Mouse (Mus musculus) CH12.LX (cell line): ENCODE measurements around the gene Pacsin1. TPM values are rescaled to one million over a fixed set of nuclear protein-coding genes. Genes with fewer than 3 reads are reported as not detected.

ENCODE experiments used
- DNase-seq: peaks from one replicate; pipeline ENCODE4 v3.0.0-alpha.2; 2013; ENCODE audit errors: extremely low read depth
- H3K27ac ChIP-seq: 2 replicates; pipeline ENCODE4 v1.5.1; 2012; ENCODE audit warnings: low read depth, mild to moderate bottlenecking, control low read depth, moderate library complexity; ENCODE audit not compliant: insufficient read depth
- H3K27me3 ChIP-seq: replicated peaks from 2 replicates; pipeline ENCODE3; 2012; ENCODE audit warnings: inconsistent platforms
- H3K36me3 ChIP-seq, 2 experiments: replicated peaks in 1 of 2; 2 replicates each; pipeline versions ENCODE3 to v1.6.1; 2012; ENCODE audit warnings: inconsistent platforms in 1 of 2, low read length in 1 of 2, mild to moderate bottlenecking in 1 of 2, mixed read lengths in 1 of 2, moderate library complexity in 1 of 2; ENCODE audit not compliant: control insufficient read depth in 1 of 2, insufficient read depth in 1 of 2
- H3K4me1 ChIP-seq, 2 experiments: 2 replicates each; pipeline ENCODE4 v1.6.1; 2012; ENCODE audit warnings: inconsistent platforms in 1 of 2, moderate library complexity in 1 of 2; ENCODE audit not compliant: insufficient read depth in 2 of 2, control insufficient read depth in 1 of 2
- H3K4me2 ChIP-seq: 2 replicates; pipeline ENCODE4 v1.6.1; 2012; ENCODE audit warnings: low read depth, mild to moderate bottlenecking, control low read depth; ENCODE audit not compliant: poor library complexity, insufficient read depth, severe bottlenecking
- H3K4me3 ChIP-seq, 3 experiments: fragments of 150-350 bp in 1 of 3; sonication (generic) in 1 of 3; replicated peaks in 1 of 3; 2 replicates each; pipeline versions ENCODE3 to v1.5.1; 2011 to 2012; ENCODE audit warnings: low read depth in 2 of 3, low read length in 2 of 3, mild to moderate bottlenecking in 2 of 3, moderate library complexity in 2 of 3, control low read depth in 1 of 3, improper control_type of control experiment in 1 of 3, inconsistent platforms in 1 of 3, mixed read lengths in 1 of 3; ENCODE audit not compliant: poor library complexity in 1 of 3
- H3K79me2 ChIP-seq: replicated peaks from 2 replicates; pipeline ENCODE4 v1.6.1; 2012; ENCODE audit warnings: mild to moderate bottlenecking, moderate library complexity; ENCODE audit not compliant: control insufficient read depth, poor library complexity, insufficient read depth, severe bottlenecking; ENCODE audit errors: extremely low read depth
- H3K9ac ChIP-seq: 2 replicates; pipeline ENCODE4 v1.6.1; 2012; ENCODE audit warnings: low read depth, mild to moderate bottlenecking, control low read depth, moderate library complexity; ENCODE audit not compliant: insufficient read depth
- H3K9me3 ChIP-seq: replicated peaks from 2 replicates; pipeline ENCODE3; 2012; ENCODE audit warnings: low read length, inconsistent platforms, mixed read lengths
- BHLHE40 ChIP-seq: IDR thresholded peaks from 2 replicates; pipeline ENCODE4 v1.6.1; 2011; ENCODE audit warnings: mild to moderate bottlenecking, low read depth, low read length, improper control_type of control experiment
- CHD1 ChIP-seq: IDR thresholded peaks from 2 replicates; pipeline ENCODE4 v1.6.1; 2012; ENCODE audit warnings: low read depth, low read length, improper control_type of control experiment, inconsistent platforms
- CHD2 ChIP-seq: IDR thresholded peaks from 2 replicates; pipeline ENCODE4 v1.6.1; 2011; ENCODE audit warnings: low read length, improper control_type of control experiment
- E2F4 ChIP-seq: IDR thresholded peaks from 2 replicates; pipeline ENCODE4 v1.6.1; 2011; ENCODE audit warnings: low read depth, low read length, improper control_type of control experiment; ENCODE audit not compliant: insufficient replicate concordance
- ELF1 ChIP-seq: IDR thresholded peaks from 2 replicates; pipeline ENCODE4 v1.6.1; 2014; ENCODE audit warnings: low read depth, mild to moderate bottlenecking, inconsistent platforms, low read length, improper control_type of control experiment
- ETS1 ChIP-seq: conservative IDR thresholded peaks from 2 replicates; pipeline ENCODE4 v1.6.1; 2012; ENCODE audit warnings: low read depth, mild to moderate bottlenecking, inconsistent platforms, low read length, improper control_type of control experiment, moderate library complexity
- IRF4 ChIP-seq: IDR thresholded peaks from 2 replicates; pipeline ENCODE4 v1.6.1; 2014; ENCODE audit warnings: low read depth, mild to moderate bottlenecking, inconsistent platforms, low read length, improper control_type of control experiment
- KAT2A ChIP-seq: IDR thresholded peaks from 2 replicates; pipeline ENCODE4 v1.6.1; 2012; ENCODE audit warnings: low read length, improper control_type of control experiment, inconsistent platforms; ENCODE audit not compliant: insufficient replicate concordance
- MAFK ChIP-seq: IDR thresholded peaks from 2 replicates; pipeline ENCODE4 v1.6.1; 2011; ENCODE audit warnings: low read length, improper control_type of control experiment; ENCODE audit not compliant: insufficient replicate concordance
- MAX ChIP-seq: IDR thresholded peaks from 2 replicates; pipeline ENCODE4 v1.6.1; 2011; ENCODE audit warnings: low read length, improper control_type of control experiment
- MAZ ChIP-seq: IDR thresholded peaks from 2 replicates; pipeline ENCODE4 v1.6.1; 2012; ENCODE audit warnings: low read depth, mild to moderate bottlenecking, inconsistent platforms, low read length, improper control_type of control experiment, moderate library complexity
- MEF2A ChIP-seq: IDR thresholded peaks from 2 replicates; pipeline ENCODE4 v1.6.1; 2014; ENCODE audit warnings: low read depth, mild to moderate bottlenecking, inconsistent platforms, low read length, improper control_type of control experiment, borderline replicate concordance
- MXI1 ChIP-seq: IDR thresholded peaks from 2 replicates; pipeline ENCODE4 v1.6.1; 2011; ENCODE audit warnings: mild to moderate bottlenecking, low read depth, low read length, improper control_type of control experiment
- NELFE ChIP-seq: IDR thresholded peaks from 2 replicates; pipeline ENCODE4 v1.6.1; 2011; ENCODE audit warnings: low read depth, low read length, improper control_type of control experiment
- NRF1 ChIP-seq: IDR thresholded peaks from 2 replicates; pipeline ENCODE4 v1.6.1; 2014; ENCODE audit warnings: low read depth, mild to moderate bottlenecking, inconsistent platforms, low read length, improper control_type of control experiment, moderate library complexity
- RAD21 ChIP-seq: IDR thresholded peaks from 2 replicates; pipeline ENCODE4 v1.6.1; 2011; ENCODE audit warnings: low read depth, mild to moderate bottlenecking, low read length, improper control_type of control experiment, moderate library complexity
- RCOR1 ChIP-seq: conservative IDR thresholded peaks from 2 replicates; pipeline ENCODE4 v1.6.1; 2012; ENCODE audit warnings: low read depth, mild to moderate bottlenecking, inconsistent platforms, low read length, improper control_type of control experiment
- SIN3A ChIP-seq: IDR thresholded peaks from 2 replicates; pipeline ENCODE4 v1.6.1; 2012; ENCODE audit warnings: low read length, improper control_type of control experiment, inconsistent platforms
- SMC3 ChIP-seq: IDR thresholded peaks from 2 replicates; pipeline ENCODE4 v1.6.1; 2011; ENCODE audit warnings: low read depth, low read length, improper control_type of control experiment
- UBTF ChIP-seq: IDR thresholded peaks from 2 replicates; pipeline ENCODE4 v1.6.1; 2012; ENCODE audit warnings: low read depth, mild to moderate bottlenecking, inconsistent platforms, low read length, improper control_type of control experiment, moderate library complexity
- USF1 ChIP-seq: IDR thresholded peaks from 2 replicates; pipeline ENCODE4 v1.6.1; 2014; ENCODE audit warnings: low read depth, mild to moderate bottlenecking, inconsistent platforms, low read length, improper control_type of control experiment
- USF2 ChIP-seq: conservative IDR thresholded peaks from 2 replicates; pipeline ENCODE4 v1.6.1; 2011; ENCODE audit warnings: low read depth, low read length, improper control_type of control experiment
- ZKSCAN1 ChIP-seq: IDR thresholded peaks from 2 replicates; pipeline ENCODE4 v1.6.1; 2012; ENCODE audit warnings: low read depth, inconsistent platforms, low read length, improper control_type of control experiment, borderline replicate concordance
- ZMIZ1 ChIP-seq: IDR thresholded peaks from 2 replicates; pipeline ENCODE4 v1.6.1; 2012; ENCODE audit warnings: low read depth, mild to moderate bottlenecking, inconsistent platforms, low read length, improper control_type of control experiment
- ZNF384 ChIP-seq: IDR thresholded peaks from 2 replicates; pipeline ENCODE4 v1.6.1; 2012; ENCODE audit warnings: low read depth, low read length, improper control_type of control experiment, inconsistent platforms
- dilution Hi-C: fragments of 300-500 bp; cut with MboI; formaldehyde crosslinking; loops from 2 replicates; pipeline ENCODE4 v1.14.3; 2020; ENCODE audit warnings: low sequenced_read_pairs; ENCODE audit not compliant: extremely low pct_unique_long_range_greater_than_20kb, extremely low pct_ligation_motif_present
- in situ Hi-C: fragments of 300-500 bp; cut with MboI; formaldehyde crosslinking; loops from 3 replicates; pipeline ENCODE4 v1.14.3; 2019; ENCODE audit warnings: low sequenced_read_pairs, low pct_ligation_motif_present, low pct_unique_long_range_greater_than_20kb, mixed read lengths
- polyA plus RNA-seq: library from polyadenylated mRNA; unstranded; fragments of >175 nt; gene quantifications from 2 replicates; pipeline ENCODE4 v1.2.1, GENCODE M21; 2012; ENCODE audit warnings: low read depth; ENCODE audit not compliant: insufficient read length
- total RNA-seq, 2 experiments: library from RNA; depleted of rRNA; stranded (reverse); fragments of 300-350 nt in 1 of 2; fragments of >200 nt in 1 of 2; gene quantifications; 2 replicates each; pipeline ENCODE4 v1.2.3; 2012 to 2014

Gene Pacsin1
- total and polyA plus RNA-seq, 3 experiments: 1.9 to 14.0 (median 13.2) TPM

DNA sequence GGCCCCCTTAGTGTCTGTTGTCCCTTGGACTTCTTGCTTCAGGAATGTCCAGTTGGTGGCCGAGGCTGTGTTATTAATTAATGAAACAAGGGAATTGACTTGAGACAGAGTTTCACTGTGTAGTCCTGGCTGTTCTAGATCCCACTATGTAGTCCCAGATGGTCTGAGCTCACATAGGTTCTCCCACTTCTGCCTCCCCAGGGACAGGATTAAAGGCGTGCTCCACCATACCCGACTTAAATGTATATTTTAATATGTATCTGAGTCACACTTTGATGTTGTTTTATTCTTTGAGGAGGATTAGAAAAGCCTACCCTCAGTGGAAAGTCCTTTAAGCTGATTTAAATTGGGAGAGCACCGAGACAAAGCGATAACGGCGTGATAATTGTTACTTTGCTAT is 21.0 kb downstream of the Pacsin1 start:
- peaks cover 0 to 8% of the 10 kb centered on the region in 2 experiments for H3K36me3 ChIP-seq
- H3K9me3 ChIP-seq: peaks cover 3% of the 10 kb centered on the region
- H3K27ac ChIP-seq: no peak overlapping the region
- no peak for DNase-seq
- dilution Hi-C loops (no loop called here), in situ Hi-C loops (no loop called here)
- no peak overlapping the region for H3K4me2 ChIP-seq
- no peak for TF ChIP-seq NRF1
- no peak for TF ChIP-seq ZKSCAN1
- TF ChIP-seq UBTF: no peak
- TF ChIP-seq MEF2A: no peak
- TF ChIP-seq KAT2A: no peak
- TF ChIP-seq MAZ: no peak
- no peak for TF ChIP-seq ELF1
- no peak for TF ChIP-seq ETS1
- TF ChIP-seq CHD1: no peak
- no peak for TF ChIP-seq USF2
- TF ChIP-seq SMC3: no peak
- TF ChIP-seq ZMIZ1: no peak
- TF ChIP-seq IRF4: no peak
- TF ChIP-seq E2F4: no peak
- TF ChIP-seq BHLHE40: no peak
- TF ChIP-seq SIN3A: no peak
- no peak for TF ChIP-seq NELFE
- no peak for TF ChIP-seq USF1
- no peak for TF ChIP-seq MAFK
- TF ChIP-seq MXI1: no peak
- no peak overlapping the region for H3K4me3 ChIP-seq
- H3K79me2 ChIP-seq: no peaks in the 10 kb centered on the region
- H3K27me3 ChIP-seq: no peaks in the 10 kb centered on the region
- peaks cover 15 to 32% of the 10 kb centered on the region in 2 experiments for H3K4me1 ChIP-seq
- no peak overlapping the region for H3K9ac ChIP-seq

DNA sequence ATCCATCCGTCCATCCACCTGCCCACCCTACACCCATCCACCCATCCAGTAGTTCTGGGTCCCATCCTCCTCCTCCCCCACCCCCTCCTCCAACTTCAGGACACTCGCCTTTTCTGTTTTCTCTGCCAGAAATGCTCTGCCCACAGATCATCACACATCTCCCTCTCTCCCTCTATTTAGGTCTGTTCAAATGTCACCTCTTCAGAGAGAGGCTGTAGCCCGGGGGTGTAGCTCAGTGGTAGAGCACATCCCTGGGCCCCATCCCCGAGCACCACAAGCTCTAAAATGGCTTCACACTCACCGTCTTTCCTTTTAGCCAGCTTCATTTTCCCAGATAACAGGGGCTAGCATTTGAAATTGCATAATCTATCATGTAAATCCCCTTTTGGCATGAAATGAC is 22.4 kb downstream of the Pacsin1 start:
- DNase-seq: no peak
- in situ Hi-C loops: no loop called here

More for the DNA sequence above, 22.4 kb downstream of the Pacsin1 start:
- Histone ChIP-seq H3K4me2 (no peak overlapping the region), H3K79me2 (no peaks in the 10 kb centered on the region), H3K27me3 (no peaks in the 10 kb centered on the region), H3K27ac (no peak overlapping the region), H3K36me3 (peaks cover 0 to 4% of the 10 kb centered on the region in 2 experiments), H3K4me3 (no peak overlapping the region), H3K4me1 (peaks cover 15 to 32% of the 10 kb centered on the region in 2 experiments), H3K9me3 (peaks cover 3% of the 10 kb centered on the region), H3K9ac (no peak overlapping the region)
- TF ChIP-seq UBTF (no peak), CHD2 (no peak), MAX (no peak), RCOR1 (no peak), SIN3A (no peak), MXI1 (no peak), IRF4 (no peak), ETS1 (no peak), RAD21 (no peak), ZNF384 (no peak), BHLHE40 (no peak)
- dilution Hi-C loops: no loop called here
